Mouse (Mus musculus) lung, adult 2 months (tissue): Measurements from ENCODE around the gene Cuedc1.

Experiments used
- CTCF ChIP-seq: fragments of 200-500 bp; IDR thresholded peaks from 2 replicates; pipeline ENCODE4 v1.5.1; 2011; ENCODE audit warnings: mild to moderate bottlenecking, low read length, control low read depth; ENCODE audit not compliant: insufficient read depth
- POLR2A ChIP-seq: fragments of 200-500 bp; IDR thresholded peaks from 2 replicates; pipeline ENCODE4 v1.6.1; 2011; ENCODE audit warnings: low read depth, mild to moderate bottlenecking, control low read depth, low read length, borderline replicate concordance; ENCODE audit errors: extremely low read depth

DNA sequence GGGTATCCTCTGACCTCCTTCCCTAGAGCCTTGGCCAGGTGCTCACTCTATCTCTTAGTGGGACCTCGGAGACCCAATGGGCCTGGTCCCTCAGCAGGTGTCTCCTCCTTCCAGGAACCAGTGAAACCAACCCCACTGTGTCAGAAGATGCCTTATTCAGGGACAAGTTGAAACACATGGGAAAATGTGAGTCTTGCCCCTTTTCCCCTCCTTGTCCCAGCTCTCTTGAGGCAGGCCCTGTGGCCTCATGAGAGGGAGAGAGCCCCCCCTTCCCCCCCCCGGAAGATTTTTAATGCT is 89.0 kb downstream of the Cuedc1 start:
- TF ChIP-seq POLR2A (no peak), CTCF (no peak)
